Mouse (Mus musculus): ENCODE measurements at regions not wholly inside any gene's neighbourhood (a gene's known extent, or its start where the extent isn't known, plus 50 kb on each side); places are given as distances from the start of the nearest gene placed in this dataset.

DNA sequence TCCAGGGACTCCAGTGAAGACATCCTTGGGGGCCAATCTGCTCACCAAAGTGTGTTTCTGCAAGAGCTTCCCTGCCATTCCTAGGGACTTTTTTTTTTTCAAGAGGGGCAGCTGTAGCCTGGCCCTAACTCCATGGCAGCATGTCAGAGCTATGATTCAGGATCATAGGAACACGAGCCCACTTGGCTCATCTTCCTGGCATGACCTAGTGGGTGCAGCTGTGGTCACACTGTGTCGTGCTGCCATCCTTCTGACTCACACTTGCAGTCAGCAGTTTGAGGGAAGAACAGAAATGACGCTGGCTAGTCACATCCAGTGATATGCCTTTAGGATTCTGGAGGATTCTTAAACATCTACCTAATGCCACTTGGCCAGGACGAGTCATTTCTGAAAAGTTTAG is 566.5 kb upstream of the Cdh5 start:
- H3K4me1 ChIP-seq (ENCODE audit: control insufficient read depth, insufficient read depth, low read length): no peaks in the 10 kb centered on the region
- no peak overlapping the region for H3K4me3 ChIP-seq (ENCODE audit: insufficient read depth, low read length)
- H3K27ac ChIP-seq (ENCODE audit: insufficient read depth, low read length): no peak overlapping the region
- no peak for TF ChIP-seq CTCF (IDR thresholded peaks at IDR 0.05; ENCODE audit: extremely low read depth, insufficient read depth, low read length)
- TF ChIP-seq POLR2A (IDR thresholded peaks at IDR 0.05; ENCODE audit: extremely low read depth, insufficient read depth, low read length): no peak

GRCm38 (mm10) chr8:103536856-103537255 is 564.6 kb upstream of the Cdh5 start:
- Histone ChIP-seq H3K4me3 (ENCODE audit: insufficient read depth, low read length) (no peak overlapping the region), H3K27ac (ENCODE audit: insufficient read depth, low read length) (no peak overlapping the region), H3K4me1 (ENCODE audit: control insufficient read depth, insufficient read depth, low read length) (no peaks in the 10 kb centered on the region)
- TF ChIP-seq POLR2A (IDR thresholded peaks at IDR 0.05; ENCODE audit: extremely low read depth, insufficient read depth, low read length) (no peak), CTCF (IDR thresholded peaks at IDR 0.05; ENCODE audit: extremely low read depth, insufficient read depth, low read length) (no peak)

DNA sequence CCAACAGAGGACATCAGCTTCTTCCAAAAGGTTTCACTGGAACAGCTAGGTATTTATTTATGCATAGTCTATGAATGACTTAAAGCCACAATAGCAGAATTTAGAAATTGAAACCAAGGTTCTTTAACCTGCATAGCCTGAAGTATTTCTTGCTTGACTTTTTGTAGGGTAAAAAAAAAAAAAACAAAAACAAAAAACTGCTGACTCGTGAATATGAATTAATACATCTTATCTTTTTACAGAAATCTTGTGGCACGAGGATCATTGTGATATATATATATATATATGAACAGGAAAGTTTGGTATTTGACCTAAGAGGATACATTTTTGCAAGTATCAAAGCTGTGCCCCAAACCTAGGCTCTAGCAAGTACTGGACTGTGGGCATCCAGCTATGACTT is 559.5 kb upstream of the Cdh5 start:
- Histone ChIP-seq H3K4me3 (ENCODE audit: insufficient read depth, low read length) (no peak overlapping the region), H3K4me1 (ENCODE audit: control insufficient read depth, insufficient read depth, low read length) (no peaks in the 10 kb centered on the region)

GRCm38 (mm10) chr8:103551916-103552535 is 549.4 kb upstream of the Cdh5 start:
- no peak overlapping the region for H3K4me3 ChIP-seq (ENCODE audit: insufficient read depth, low read length)
- no peak for TF ChIP-seq POLR2A (IDR thresholded peaks at IDR 0.05; ENCODE audit: extremely low read depth, insufficient read depth, low read length)
- TF ChIP-seq CTCF (IDR thresholded peaks at IDR 0.05; ENCODE audit: extremely low read depth, insufficient read depth, low read length): no peak
- H3K27ac ChIP-seq (ENCODE audit: insufficient read depth, low read length): no peak overlapping the region
- no peaks in the 10 kb centered on the region for H3K4me1 ChIP-seq (ENCODE audit: control insufficient read depth, insufficient read depth, low read length)

More for the DNA sequence above, 559.5 kb upstream of the Cdh5 start:
- no peak overlapping the region for H3K27ac ChIP-seq (ENCODE audit: insufficient read depth, low read length)
- TF ChIP-seq CTCF (IDR thresholded peaks at IDR 0.05; ENCODE audit: extremely low read depth, insufficient read depth, low read length): no peak
- TF ChIP-seq POLR2A (IDR thresholded peaks at IDR 0.05; ENCODE audit: extremely low read depth, insufficient read depth, low read length): no peak

DNA sequence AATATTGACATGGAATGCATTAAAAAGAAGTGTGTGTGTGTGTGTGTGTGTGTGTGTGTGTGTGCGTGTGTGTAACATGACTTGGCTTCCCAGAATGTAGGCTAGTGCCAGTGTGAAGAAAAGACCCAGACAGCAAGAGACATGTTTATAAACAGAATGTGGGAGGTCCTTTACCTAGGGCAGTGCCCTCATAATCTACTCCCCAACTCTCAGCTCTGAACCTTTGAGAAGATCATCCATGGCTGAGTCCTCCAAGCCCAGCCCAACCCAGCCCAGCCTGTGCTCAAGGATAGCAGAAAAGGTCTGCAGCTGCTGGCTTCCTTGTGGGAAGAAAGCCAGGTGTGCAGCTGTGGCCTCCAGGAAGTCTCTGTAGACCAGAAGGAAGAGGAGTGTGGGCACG is 539.8 kb upstream of the Cdh5 start:
- no peak overlapping the region for H3K27ac ChIP-seq (ENCODE audit: insufficient read depth, low read length)
- TF ChIP-seq POLR2A (IDR thresholded peaks at IDR 0.05; ENCODE audit: extremely low read depth, insufficient read depth, low read length) (no peak), CTCF (IDR thresholded peaks at IDR 0.05; ENCODE audit: extremely low read depth, insufficient read depth, low read length) (no peak)
- no peak overlapping the region for H3K4me3 ChIP-seq (ENCODE audit: insufficient read depth, low read length)
- no peaks in the 10 kb centered on the region for H3K4me1 ChIP-seq (ENCODE audit: control insufficient read depth, insufficient read depth, low read length)

DNA sequence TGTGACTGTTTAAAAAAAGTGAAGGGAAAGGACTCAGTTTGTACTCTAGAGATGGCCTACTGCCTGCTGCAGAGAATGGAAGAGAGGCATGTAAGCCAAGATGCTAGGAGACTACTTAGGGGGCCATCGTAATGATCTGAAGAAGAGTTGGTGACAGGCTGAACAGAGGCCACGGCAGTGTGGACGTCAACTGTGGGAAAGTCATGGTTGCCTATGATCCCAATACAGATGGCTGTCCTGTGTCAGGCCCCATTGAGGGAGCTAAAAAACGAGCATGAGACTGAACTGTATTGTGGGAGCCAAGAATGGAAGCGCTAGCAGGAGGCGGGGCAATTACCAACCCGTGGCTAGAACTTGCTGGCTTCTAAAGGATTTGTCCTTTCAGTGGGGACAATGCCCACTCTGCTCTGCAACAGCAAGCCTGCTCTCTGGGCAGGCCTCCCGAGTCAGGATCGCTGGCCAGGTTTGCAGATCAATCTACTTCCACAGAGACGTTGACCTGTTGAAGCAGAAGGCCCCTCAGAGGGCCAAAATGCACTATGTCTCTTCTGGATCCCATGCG is 530.5 kb upstream of the Cdh5 start:
- no peak overlapping the region for H3K27ac ChIP-seq (ENCODE audit: insufficient read depth, low read length)
- TF ChIP-seq CTCF (IDR thresholded peaks at IDR 0.05; ENCODE audit: extremely low read depth, insufficient read depth, low read length): no peak
- no peak for TF ChIP-seq POLR2A (IDR thresholded peaks at IDR 0.05; ENCODE audit: extremely low read depth, insufficient read depth, low read length)
- H3K4me1 ChIP-seq (ENCODE audit: control insufficient read depth, insufficient read depth, low read length): no peaks in the 10 kb centered on the region
- H3K4me3 ChIP-seq (ENCODE audit: insufficient read depth, low read length): no peak overlapping the region

- TF ChIP-seq POLR2A (IDR thresholded peaks at IDR 0.05; ENCODE audit: extremely low read depth, insufficient read depth, low read length) (no peak), CTCF (IDR thresholded peaks at IDR 0.05; ENCODE audit: extremely low read depth, insufficient read depth, low read length) (no peak)
- H3K4me3 ChIP-seq (ENCODE audit: insufficient read depth, low read length): no peak overlapping the region
- H3K4me1 ChIP-seq (ENCODE audit: control insufficient read depth, insufficient read depth, low read length): no peaks in the 10 kb centered on the region
- H3K27ac ChIP-seq (ENCODE audit: insufficient read depth, low read length): no peak overlapping the region
Measured at GRCm38 (mm10) chr8:103577147-103577546, 524.3 kb upstream of the Cdh5 start.

DNA sequence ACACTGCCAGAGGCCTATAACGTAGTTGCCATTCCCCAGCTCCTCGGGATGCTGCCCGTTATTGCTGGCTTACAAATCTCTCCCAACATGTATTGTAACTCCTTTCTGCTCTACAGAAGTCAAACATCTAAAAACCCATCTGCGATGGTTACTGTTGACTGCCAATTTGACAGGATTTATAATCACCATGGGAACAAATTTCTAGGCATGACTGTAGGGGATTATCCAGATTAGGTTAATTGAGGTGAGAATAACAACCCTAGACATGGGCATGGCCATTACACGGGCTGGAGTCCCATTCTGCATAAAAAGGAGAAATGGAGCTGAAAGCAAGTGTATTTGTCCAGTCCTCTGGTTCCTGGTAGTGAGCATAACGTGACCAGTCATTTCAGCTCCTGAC is 523.4 kb upstream of the Cdh5 start:
- H3K4me1 ChIP-seq (ENCODE audit: control insufficient read depth, insufficient read depth, low read length): no peaks in the 10 kb centered on the region
- H3K4me3 ChIP-seq (ENCODE audit: insufficient read depth, low read length): no peak overlapping the region
- TF ChIP-seq POLR2A (IDR thresholded peaks at IDR 0.05; ENCODE audit: extremely low read depth, insufficient read depth, low read length): no peak
- TF ChIP-seq CTCF (IDR thresholded peaks at IDR 0.05; ENCODE audit: extremely low read depth, insufficient read depth, low read length): no peak
- H3K27ac ChIP-seq (ENCODE audit: insufficient read depth, low read length): no peak overlapping the region

GRCm38 (mm10) chr8:103608291-103608690 is 493.1 kb upstream of the Cdh5 start:
- Histone ChIP-seq H3K4me1 (ENCODE audit: control insufficient read depth, insufficient read depth, low read length) (no peaks in the 10 kb centered on the region), H3K4me3 (ENCODE audit: insufficient read depth, low read length) (no peak overlapping the region), H3K27ac (ENCODE audit: insufficient read depth, low read length) (no peak overlapping the region)
- TF ChIP-seq CTCF (IDR thresholded peaks at IDR 0.05; ENCODE audit: extremely low read depth, insufficient read depth, low read length) (no peak), POLR2A (IDR thresholded peaks at IDR 0.05; ENCODE audit: extremely low read depth, insufficient read depth, low read length) (no peak)

DNA sequence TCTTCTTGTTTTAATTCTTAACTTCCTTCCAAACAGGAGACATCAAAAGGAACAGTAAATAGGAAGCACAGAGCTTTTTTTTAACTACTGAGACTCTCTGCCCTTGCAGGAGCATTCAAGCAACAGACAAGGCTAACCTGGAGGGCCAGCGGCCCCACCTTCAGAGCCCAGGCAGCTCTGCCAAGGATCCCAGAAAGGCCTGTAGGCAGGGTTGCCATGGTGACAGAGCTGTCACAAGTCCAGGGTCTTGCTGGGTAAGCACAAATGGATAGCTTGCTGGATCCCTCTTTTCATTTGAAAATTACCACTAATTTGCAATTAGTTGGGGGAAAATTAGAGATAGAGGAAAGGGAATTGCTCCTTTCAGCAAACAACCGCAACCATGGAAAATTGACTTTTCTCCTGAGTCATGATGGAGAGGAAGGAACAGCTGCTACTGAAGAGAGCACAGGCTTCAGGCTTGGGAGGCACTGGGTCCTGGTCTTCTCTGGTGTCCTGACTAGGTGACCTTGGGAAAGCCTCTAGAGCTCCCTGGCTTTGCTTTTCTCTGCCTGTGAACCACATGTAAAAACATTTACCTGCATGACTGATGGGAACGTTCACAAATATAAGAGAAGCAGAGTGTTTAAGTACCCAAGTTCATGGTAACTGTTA is 477.5 kb upstream of the Cdh5 start:
- Histone ChIP-seq H3K27ac (ENCODE audit: insufficient read depth, low read length) (no peak overlapping the region), H3K4me1 (ENCODE audit: control insufficient read depth, insufficient read depth, low read length) (peaks cover 2% of the 10 kb centered on the region; the same call in 1 of the 2 replicates), H3K4me3 (ENCODE audit: insufficient read depth, low read length) (no peak overlapping the region)
- TF ChIP-seq CTCF (IDR thresholded peaks at IDR 0.05; ENCODE audit: extremely low read depth, insufficient read depth, low read length) (no peak), POLR2A (IDR thresholded peaks at IDR 0.05; ENCODE audit: extremely low read depth, insufficient read depth, low read length) (no peak)
